Mouse (Mus musculus): Measurements from ENCODE around the gene 1700102P08Rik.
A peak's percentile ranks its signal among the peaks of the same experiment; 100 is the strongest.

The 1700102P08Rik gene

DNA sequence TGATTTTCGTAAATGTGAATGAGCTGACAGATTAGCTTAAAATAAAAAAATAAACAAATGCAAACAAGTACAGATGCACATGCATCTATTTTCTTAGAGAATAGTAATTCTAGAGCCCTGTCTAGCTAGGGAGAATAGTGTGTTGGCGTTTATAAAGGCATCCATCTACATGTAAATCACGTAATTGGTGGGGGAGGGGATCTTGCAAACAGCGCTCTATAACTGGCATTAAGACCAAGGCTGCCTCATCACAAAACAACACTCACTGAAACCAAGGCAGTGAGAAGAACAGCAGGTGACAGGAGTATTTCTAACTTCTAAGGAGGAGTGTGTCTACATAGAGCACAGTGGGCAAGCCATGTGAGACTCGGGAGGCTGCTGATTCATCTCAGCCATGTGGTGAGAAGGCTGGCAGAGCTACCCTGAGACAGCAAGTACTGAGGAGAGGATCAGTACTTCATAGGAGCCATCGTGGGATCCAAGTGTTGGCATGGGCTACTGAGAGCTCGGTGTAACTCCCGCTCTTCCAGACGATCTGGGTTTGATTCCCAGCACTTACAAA, 18.9 kb downstream of the 1700102P08Rik start:
- no peak for DNase-seq (ENCODE audit: low spot score)

GRCm38 (mm10) chr9:108412221-108412620, 19.6 kb downstream of the 1700102P08Rik start:
- no peak for DNase-seq (ENCODE audit: low spot score)

GRCm38 (mm10) chr9:108428384-108428783, 35.8 kb downstream of the 1700102P08Rik start, which contains the start of gene Ccdc36:
TSS of gene Ccdc36 (minus strand) at chr9:108428484.
- DNase-seq (ENCODE audit: low spot score), result no peak

DNA sequence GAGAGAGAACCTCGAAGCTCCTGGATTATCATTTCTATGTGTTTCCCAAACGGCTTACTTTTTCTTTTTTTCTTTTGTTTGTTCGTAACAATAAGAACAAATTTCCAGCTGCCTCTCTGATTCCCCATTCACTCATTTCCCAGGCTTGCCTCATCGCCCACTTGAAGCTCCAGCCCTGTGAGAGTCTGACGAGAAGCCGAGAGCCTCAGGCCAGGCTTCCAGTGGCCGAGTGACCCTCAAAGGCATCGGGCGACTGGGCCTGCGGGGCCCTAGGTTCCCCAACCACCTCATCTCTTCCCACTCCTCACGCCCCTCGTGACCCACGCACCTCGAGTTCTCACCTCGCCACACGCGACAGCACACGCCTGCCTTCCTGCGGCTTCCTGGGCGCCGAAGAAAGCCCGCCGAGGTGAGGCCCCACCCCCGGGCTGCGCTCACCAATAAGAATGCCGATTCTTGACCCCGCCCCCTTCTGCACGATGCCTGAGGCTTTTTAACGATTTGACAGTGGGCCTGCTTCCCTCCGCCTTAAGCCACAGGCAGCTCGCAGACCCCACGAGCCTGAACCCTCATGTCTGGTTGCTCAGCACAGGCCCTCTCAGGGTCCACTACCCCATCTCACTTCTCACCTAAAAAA, 38.9 kb downstream of the 1700102P08Rik start:
- DNase-seq (ENCODE audit: low spot score), result no peak

GRCm38 (mm10) chr9:108436182-108436581, 43.6 kb downstream of the 1700102P08Rik start, which contains the start of gene BC048562:
TSS of gene BC048562 (plus strand) at chr9:108436482.
- DNase-seq (ENCODE audit: low spot score), result no peak

DNA sequence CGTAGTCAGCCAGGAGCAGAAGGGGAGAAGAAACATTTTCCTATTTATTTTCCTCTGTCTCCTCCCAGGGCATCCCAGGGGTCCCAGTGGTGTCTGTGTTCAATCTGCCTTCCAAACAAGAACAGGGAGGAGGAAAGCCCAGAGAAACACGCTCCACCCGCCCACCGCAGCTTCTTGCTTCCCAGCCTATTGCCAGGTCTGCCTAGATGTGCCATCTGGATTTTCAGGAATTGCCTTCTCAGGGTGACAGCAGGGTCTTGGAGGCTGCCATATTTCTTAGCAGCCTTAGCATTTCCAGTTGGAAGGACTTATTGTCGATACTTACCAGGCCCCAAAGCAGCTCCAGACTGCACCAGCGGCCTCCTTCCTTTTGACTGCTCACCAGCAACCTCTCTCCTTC, 46.6 kb downstream of the 1700102P08Rik start:
- no peak for DNase-seq (ENCODE audit: low spot score)

- DNase-seq (ENCODE audit: low spot score), result no peak
These were observed 47.9 kb downstream of the 1700102P08Rik start for GRCm38 (mm10) chr9:108440485-108440884.

DNA sequence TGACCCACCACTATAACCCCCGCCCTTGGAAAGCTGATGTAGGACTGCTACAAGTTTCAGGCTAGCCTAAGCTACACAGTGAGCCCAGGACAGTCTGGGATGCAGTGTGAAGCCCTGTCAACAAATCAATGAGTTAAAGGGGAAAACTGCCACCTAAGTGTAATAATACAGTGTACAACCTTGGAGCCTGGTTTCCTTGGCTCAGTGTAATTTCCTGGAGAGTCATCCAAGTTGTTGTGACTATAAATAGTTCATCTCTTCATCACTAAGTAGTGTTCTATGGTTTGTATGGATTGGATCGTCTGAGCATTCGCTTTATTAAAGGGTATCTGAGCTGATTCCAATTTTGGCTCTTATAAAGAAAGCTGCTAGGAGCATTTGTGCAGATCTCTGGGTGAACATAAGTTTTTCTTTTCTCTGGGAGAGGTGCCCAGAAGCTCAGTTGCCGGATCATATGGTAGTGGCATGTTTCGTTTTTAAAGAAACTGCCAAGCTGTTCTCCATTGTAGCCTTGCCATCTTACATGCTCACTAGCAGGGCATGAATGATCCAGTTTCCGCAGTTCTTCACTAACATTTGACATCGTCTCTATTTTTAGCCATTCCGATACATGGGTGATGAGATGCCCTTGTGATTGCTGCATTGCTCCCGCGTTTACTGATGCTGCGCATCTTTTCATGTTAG, 48.8 kb downstream of the 1700102P08Rik start:
- DNase-seq (ENCODE audit: low spot score), result no peak

DNA sequence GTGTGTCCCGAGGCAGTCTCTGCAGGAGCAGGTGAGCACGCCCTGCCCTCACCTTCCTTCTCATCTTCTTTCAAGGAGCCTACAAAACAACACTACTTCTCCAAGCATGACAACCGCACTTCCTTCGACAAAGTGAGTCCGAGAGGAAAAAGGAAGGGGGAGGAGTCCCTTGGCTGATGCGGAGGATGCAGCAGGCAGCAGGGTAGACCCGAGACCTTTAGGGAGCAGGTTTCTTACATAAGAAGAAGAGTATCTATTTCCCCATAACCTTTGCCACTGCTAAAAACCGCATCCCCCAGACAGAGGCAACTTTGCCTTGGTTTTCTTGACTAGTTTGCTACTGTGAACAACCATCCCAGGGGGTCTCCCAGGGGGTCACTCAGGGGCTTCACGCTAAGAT, 52.5 kb downstream of the 1700102P08Rik start:
- no peak for DNase-seq (ENCODE audit: low spot score)

GRCm38 (mm10) chr9:108449860-108450259, 57.3 kb downstream of the 1700102P08Rik start:
- DNase-seq (ENCODE audit: low spot score), result no peak

DNA sequence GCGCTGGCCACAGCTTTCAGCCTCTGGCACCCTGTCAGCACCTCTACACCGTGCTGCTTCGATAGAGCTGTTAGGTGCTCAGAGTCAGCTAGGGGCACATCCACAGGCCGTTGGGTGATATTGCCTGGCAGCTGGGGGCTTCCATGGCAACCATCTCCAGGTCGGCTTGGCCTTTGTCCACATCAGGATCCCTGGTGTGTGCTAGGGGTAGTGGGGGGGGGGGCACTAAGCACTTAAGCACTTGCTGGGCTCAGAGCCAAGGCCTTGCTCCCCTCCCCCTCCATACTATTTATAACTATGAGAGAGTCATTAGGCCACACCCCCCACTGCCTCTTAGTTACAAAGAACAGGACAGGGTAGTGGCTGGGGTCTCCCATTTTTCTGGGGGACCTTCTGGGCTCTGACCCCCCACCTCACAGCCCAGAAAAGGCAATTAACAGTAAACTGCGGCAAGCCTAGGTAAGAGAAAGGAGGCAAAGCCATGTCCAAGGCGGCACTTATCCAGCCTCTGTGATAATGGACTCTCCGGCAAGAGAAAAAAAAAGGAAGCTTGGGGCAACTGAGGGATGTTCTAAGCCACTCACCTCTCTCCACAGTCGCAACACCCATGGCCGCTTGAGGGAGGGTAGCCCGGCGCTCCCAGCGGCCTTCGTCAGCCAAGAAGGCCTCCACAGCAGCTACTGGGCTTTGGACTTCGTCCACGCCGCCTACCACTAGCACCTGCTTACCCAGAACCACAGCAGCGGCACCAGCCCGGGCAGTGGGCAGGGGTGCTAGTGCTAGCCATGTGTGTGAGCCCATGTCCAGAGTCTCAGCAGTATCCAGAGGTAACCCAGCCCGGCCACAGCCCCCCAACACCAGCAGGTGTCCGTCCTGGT, 57.9 kb downstream of the 1700102P08Rik start:
- no peak for DNase-seq (ENCODE audit: low spot score)

GRCm38 (mm10) chr9:108451170-108451493, 58.5 kb downstream of the 1700102P08Rik start:
- DNase-seq (ENCODE audit: low spot score), result no peak

DNA sequence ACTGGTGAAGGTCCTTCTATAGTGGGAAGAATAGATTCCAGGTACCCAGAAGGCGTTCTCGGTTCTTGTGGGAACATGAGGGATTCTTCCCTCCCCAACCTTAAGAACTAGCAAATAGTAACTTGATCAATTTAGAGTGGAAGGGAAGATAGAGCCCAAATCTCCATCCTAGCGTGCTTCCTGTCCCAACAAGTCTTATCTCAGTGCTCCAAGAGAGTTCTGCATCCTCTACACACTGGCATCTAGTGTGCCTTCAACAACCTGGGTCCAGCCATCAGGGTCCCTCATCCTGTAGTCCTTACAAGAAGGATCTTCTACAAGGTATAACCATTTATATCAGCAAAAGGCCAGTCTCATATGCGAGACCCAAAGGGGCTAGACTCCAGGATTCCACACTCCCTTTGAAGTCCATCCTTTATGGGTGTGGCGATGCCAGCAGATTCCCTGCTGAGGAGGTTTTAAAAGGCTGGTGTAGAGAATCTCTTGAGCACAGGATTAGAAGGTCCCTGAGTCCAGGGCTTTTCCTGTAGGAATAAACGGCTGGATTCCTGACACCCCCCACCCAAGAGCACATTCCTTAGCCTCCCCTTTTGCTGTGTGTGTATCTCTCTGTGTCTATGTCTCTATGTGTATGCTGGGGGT, 59.0 kb downstream of the 1700102P08Rik start:
- DNase-seq (ENCODE audit: low spot score), result no peak

GRCm38 (mm10) chr9:108452291-108452906, 59.8 kb downstream of the 1700102P08Rik start:
- peak; percentile 86 for DNase-seq (ENCODE audit: low spot score)

DNA sequence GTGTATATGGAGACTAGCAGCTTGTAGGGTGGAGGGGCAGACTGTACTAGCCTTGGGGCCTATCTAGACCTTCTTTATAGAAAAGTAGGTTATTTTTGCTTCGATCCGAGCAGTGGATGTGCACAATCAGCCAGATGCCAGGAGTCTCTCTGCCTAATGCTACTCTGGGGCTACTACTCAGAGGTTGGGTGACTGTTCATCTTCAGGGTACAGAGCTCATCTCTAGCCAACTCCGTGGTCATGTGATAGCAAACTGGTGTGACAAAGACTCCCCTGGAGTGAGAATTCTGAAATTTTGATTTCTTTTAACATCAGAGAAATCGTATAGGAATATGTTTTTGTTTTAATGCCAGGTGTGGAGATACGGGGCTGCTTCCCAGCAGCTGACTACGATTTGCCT, 60.3 kb downstream of the 1700102P08Rik start:
- no peak for DNase-seq (ENCODE audit: low spot score)

DNA sequence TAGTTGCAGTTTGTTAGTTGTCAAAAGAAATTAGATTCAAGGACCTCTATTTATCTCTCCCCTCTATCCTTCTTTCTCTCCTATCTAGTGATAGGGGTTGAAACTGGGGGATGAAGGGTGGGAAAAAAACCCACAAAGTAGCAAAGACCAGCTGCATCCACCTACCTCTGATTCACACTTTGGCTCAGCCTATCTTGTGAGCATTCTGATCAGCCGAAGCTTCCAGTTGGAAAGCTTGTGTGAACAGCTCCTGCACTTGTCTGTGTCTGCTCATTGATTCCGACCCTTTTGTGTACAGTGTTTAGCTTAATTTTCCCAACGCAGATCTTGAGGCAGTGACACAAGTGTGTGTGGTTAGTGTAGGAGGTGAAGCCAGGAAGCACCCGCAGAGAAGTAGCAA, 60.9 kb downstream of the 1700102P08Rik start:
- no peak for DNase-seq (ENCODE audit: low spot score)

GRCm38 (mm10) chr9:108454429-108454828, 61.8 kb downstream of the 1700102P08Rik start:
- DNase-seq (ENCODE audit: low spot score), result no peak

- no peak for DNase-seq (ENCODE audit: low spot score)
These were observed 63.4 kb downstream of the 1700102P08Rik start for GRCm38 (mm10) chr9:108455747-108456571.

DNA sequence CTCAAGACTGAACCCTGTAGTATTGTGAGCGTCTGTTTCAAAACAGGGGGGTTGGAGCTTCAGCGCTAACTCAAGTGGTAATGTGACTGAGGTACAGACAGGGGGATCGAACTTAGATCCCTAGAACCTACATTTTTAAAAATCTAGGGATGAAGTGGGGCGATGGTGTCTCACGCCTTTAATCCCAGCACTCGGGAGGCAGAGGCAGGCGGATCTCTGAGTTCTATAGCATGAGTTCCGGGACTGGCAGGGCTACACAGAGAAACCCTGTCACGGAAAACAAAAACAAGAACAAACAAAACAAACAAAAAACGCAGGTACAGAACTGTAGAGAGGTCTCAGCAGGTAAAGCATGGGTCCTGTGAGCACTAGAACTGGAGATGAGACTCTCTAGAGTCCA, 64.3 kb downstream of the 1700102P08Rik start:
- no peak for DNase-seq (ENCODE audit: low spot score)

- no peak for DNase-seq (ENCODE audit: low spot score)
These were observed 67.3 kb downstream of the 1700102P08Rik start for GRCm38 (mm10) chr9:108459939-108460318.

All from ovary, postnatal 36 days (tissue).